ENCODE assay signal across 8 mouse cellular contexts in the genomic region with DNA sequence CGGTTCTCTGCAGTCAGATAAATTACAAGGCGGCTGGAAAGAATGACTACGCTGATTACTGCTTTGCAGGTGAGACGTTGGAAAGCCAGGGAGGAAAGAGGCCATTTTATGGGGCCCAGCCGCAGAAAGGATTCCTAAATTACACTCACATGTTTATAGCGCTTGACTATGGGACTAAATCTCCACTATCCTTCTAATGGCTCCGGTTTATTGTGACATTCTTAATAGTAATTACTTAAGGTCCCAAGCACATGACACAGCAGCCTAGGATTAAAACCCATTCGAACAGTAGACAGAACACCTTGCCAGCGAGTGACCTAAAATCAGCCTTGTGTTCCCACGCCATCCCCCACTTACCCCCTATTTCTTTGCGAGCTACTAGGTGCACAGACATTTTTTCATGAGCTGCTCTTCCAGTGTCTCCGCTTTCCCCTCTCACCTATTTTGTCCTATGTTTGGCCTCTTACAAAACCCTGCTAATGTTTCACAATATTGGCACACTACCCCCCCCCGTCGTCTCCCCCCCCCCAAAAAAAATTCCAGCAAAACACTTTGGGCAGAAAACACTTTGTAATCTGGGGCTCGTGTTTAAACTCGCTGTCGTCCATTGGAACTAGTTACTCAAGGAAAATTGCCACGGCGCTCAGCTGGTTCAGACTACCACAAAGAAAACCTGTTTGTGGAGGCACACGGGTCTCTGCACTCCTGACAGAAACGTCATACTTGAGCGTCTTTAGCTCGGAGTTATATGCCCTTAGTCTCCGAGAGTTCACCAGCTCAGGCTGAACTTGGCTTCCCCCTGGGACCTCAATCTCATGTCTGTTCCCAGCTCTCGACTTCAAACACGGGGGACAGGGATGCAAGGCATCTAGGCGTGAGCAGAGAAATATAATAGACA.
DNase-seq lines count a peak whose midpoint lies in the region; ATAC-seq lines count a peak whose summit lies in the region.

No protein-coding gene starts in this region.

- 47% methylated on average over 27 of the region's 27 CpGs for whole genome bisulfite sequencing in liver, embryonic 15.5 days (ENCODE audit: insufficient replicate concordance)

- H3K9me3 ChIP-seq in liver, embryonic 15.5 days (replicated peaks), result no peaks in the 10 kb centered on the region

- DNase-seq in embryo, embryonic 10 days (ENCODE audit: low spot score), result peak; percentile 61
- no peak for DNase-seq in embryo, embryonic 9.5 days (ENCODE audit: extremely low spot score)
- peak; percentile 62 for DNase-seq in embryo, embryonic 11 days
- peak; percentile 44 for DNase-seq in hindlimb bud, embryonic 11.5 days (ENCODE audit: extremely low spot score, low read depth, low spot score)
- DNase-seq in left cerebral cortex, postnatal 36 days (ENCODE audit: low spot score in 2 of 2), result no peak

- 0 out of 2 replicates have a peak, but pooled peaks cover 3% of the 10 kb centered on the region for H3K27me3 ChIP-seq in liver, embryonic 15.5 days

- intact Hi-C loops in left cerebral cortex, postnatal 36 days (cut with DNase I), result no loop called here

- H3K4me1 ChIP-seq in liver, embryonic 15.5 days (replicated peaks), result 0 out of 2 replicates have a peak, but pooled peaks cover 2% of the 10 kb centered on the region

- H3K36me3 ChIP-seq in liver, embryonic 15.5 days (replicated peaks), result no peaks in the 10 kb centered on the region

- H3K9ac ChIP-seq in liver, embryonic 15.5 days, result no peak overlapping the region

- no peak for ATAC-seq in liver, embryonic 15.5 days (ENCODE audit: insufficient read depth)
- ATAC-seq in megakaryocyte-erythroid progenitor cell, adult 5-6 weeks (replicated peaks; ENCODE audit: low FRiP score, low TSS enrichment, poor library complexity, severe bottlenecking), result no peak
- no peak for ATAC-seq in activated CD4-positive, CD25-positive, alpha-beta regulatory T cell, adult 4 months

- peak overlapping the region; percentile 41 for H3K4me2 ChIP-seq in liver, embryonic 15.5 days

- H3K4me3 ChIP-seq in liver, embryonic 15.5 days (replicated peaks), result peak overlapping the region; percentile 22; the same call in 1 of the 2 replicates

- no peak overlapping the region for H3K27ac ChIP-seq in liver, embryonic 15.5 days (replicated peaks)

Comparison
In these comparisons a context has a peak if more than half of its experiments do, and no peak if none do; other contexts are left out.
1. DNase-seq: peak in embryo, embryonic 10 days (single experiment), embryo, embryonic 11 days (single experiment) and hindlimb bud, embryonic 11.5 days (single experiment); none in embryo, embryonic 9.5 days (single experiment) and left cerebral cortex, postnatal 36 days (0 of 2).